In genomic region chr7:73330754-73331153, GRCm38 (mm10) we compare ENCODE assay signal across 14 mouse cellular contexts. TPM values are rescaled to one million over a fixed set of nuclear protein-coding genes. Genes with fewer than 3 reads are reported as not detected.
DNase-seq lines count a peak whose midpoint lies in the region; ATAC-seq and TF ChIP-seq lines count a peak whose summit lies in the region.
"Had no signal": no experiment of that assay in that cellular context is flagged by ENCODE, and none has a peak within 500 bp of the region (broad histone marks: within the 10 kb centered on the region; RNA-seq: fewer than 3 reads in every experiment).

No protein-coding gene starts in this region.

- H3K9me3 ChIP-seq in stomach, embryonic 14.5 days (ENCODE audit: control insufficient read depth, low read depth, low read length) = no peaks in the 10 kb centered on the region
- H3K9me3 ChIP-seq in hindbrain, postnatal 0 days (ENCODE audit: low read length) = no peaks in the 10 kb centered on the region
- H3K9me3 ChIP-seq: hindbrain, embryonic 10.5 days; kidney, embryonic 15.5 days; limb, embryonic 13.5 days; neural tube, embryonic 15.5 days had no signal

- H3K27ac ChIP-seq in stomach, embryonic 14.5 days (ENCODE audit: low read length) = peak overlapping the region; percentile 48; the same call in 1 of the 2 replicates
- no peak overlapping the region for H3K27ac ChIP-seq in hindbrain, postnatal 0 days
- H3K27ac ChIP-seq: kidney, embryonic 15.5 days; limb, embryonic 13.5 days; neural tube, embryonic 15.5 days had no signal

- DNase-seq in layer of hippocampus, adult 18-20 months (ENCODE audit: low spot score in 2 of 2) = peak; percentile 28 to 66
- DNase-seq in layer of hippocampus, postnatal 25 days (ENCODE audit: extremely low spot score in 1 of 2, low spot score in 1 of 2) = no peak
- DNase-seq in frontal cortex, postnatal 14 days (ENCODE audit: low spot score in 2 of 2) = peak; percentile 43 to 46
- peak; percentile 51 for DNase-seq in layer of hippocampus, adult 9-11 months
- DNase-seq in hindbrain, postnatal 0 days (ENCODE audit: low spot score) = no peak
- DNase-seq in adrenal gland, postnatal 25 days = no peak
- no peak for DNase-seq in natural killer cell, adult 2 months (ENCODE audit: low spot score in 2 of 2)

- H3K4me1 ChIP-seq in stomach, embryonic 14.5 days (ENCODE audit: control insufficient read depth, insufficient read depth, low read length) = peaks cover 53% of the 10 kb centered on the region
- H3K4me1 ChIP-seq in hindbrain, postnatal 0 days (ENCODE audit: insufficient read depth, low read length) = peaks cover 17% of the 10 kb centered on the region

- no peaks in the 10 kb centered on the region for H3K27me3 ChIP-seq in stomach, embryonic 14.5 days (ENCODE audit: control insufficient read depth, insufficient read depth, low read length)
- H3K27me3 ChIP-seq in hindbrain, postnatal 0 days (ENCODE audit: insufficient read depth, low read length) = no peaks in the 10 kb centered on the region
- H3K27me3 ChIP-seq: CH12.LX; kidney, embryonic 15.5 days; neural tube, embryonic 15.5 days had no signal

- no peak for ATAC-seq in stomach, embryonic 14.5 days (ENCODE audit: insufficient number of reproducible peaks, insufficient read depth, low FRiP score, low read depth)
- no peak for ATAC-seq in hindbrain, postnatal 0 days
- ATAC-seq: midbrain, embryonic 16.5 days had no signal

- H3K4me2 ChIP-seq in stomach, embryonic 14.5 days (replicated peaks; ENCODE audit: low read depth, low read length) = no peak overlapping the region
- no peak overlapping the region for H3K4me2 ChIP-seq in hindbrain, postnatal 0 days (ENCODE audit: low read depth, low read length)
- H3K4me2 ChIP-seq: kidney, embryonic 15.5 days; limb, embryonic 13.5 days; neural tube, embryonic 15.5 days had no signal

- no peak for TF ChIP-seq CTCF in hindbrain, postnatal 0 days (IDR thresholded peaks at IDR 0.05; ENCODE audit: low read depth)

- H3K36me3 ChIP-seq in stomach, embryonic 14.5 days (ENCODE audit: control insufficient read depth, insufficient read depth, low read length) = no peaks in the 10 kb centered on the region
- H3K36me3 ChIP-seq in hindbrain, postnatal 0 days (ENCODE audit: insufficient read depth, low read length) = no peaks in the 10 kb centered on the region
- H3K36me3 ChIP-seq: hindbrain, embryonic 10.5 days; kidney, embryonic 15.5 days; limb, embryonic 13.5 days; neural tube, embryonic 15.5 days had no signal

- 76% methylated on average over 12 of the region's 12 CpGs for WGBS in stomach, embryonic 14.5 days
- 73% methylated on average over 12 of the region's 12 CpGs for WGBS in hindbrain, postnatal 0 days

- H3K9ac ChIP-seq in stomach, embryonic 14.5 days (replicated peaks; ENCODE audit: low read depth, low read length) = no peak overlapping the region
- no peak overlapping the region for H3K9ac ChIP-seq in hindbrain, postnatal 0 days (replicated peaks; ENCODE audit: low read length)
- H3K9ac ChIP-seq: kidney, embryonic 15.5 days; limb, embryonic 13.5 days; neural tube, embryonic 15.5 days had no signal

- H3K4me3 ChIP-seq in stomach, embryonic 14.5 days (ENCODE audit: low read depth, low read length) = no peak overlapping the region
- no peak overlapping the region for H3K4me3 ChIP-seq in hindbrain, postnatal 0 days (ENCODE audit: low read length)
- H3K4me3 ChIP-seq: hindbrain, embryonic 10.5 days; kidney, embryonic 15.5 days; limb, embryonic 13.5 days; neural tube, embryonic 15.5 days had no signal

RNA-seq across cellular contexts. Expression of gene Rgma, which starts 44.6 kb away (rescaled TPM):
- total RNA-seq in layer of hippocampus, adult 18-20 months (2021) = 10 to 100 TPM; 49.3 to 56.0 TPM
- total RNA-seq in layer of hippocampus, postnatal 25 days (2021) = 10 to 100 TPM; 50.7 to 62.6 TPM
- polyA plus RNA-seq in stomach, embryonic 14.5 days (2014; fragmentation: Nextera tagmentation; extraction: Ambion mirVana) = 24.9 and 30.5 TPM in 2 replicates
- total RNA-seq in hindbrain, postnatal 0 days (2014; rRNA removed) = 139 and 147 TPM in 2 replicates
- 33.7 and 36.5 TPM in 2 replicates for polyA plus RNA-seq in hindbrain, postnatal 0 days (2015; fragmentation: Nextera tagmentation; extraction: Ambion mirVana)
- total RNA-seq in adrenal gland, postnatal 25 days (2021) = 7.7 and 9.9 TPM in 2 replicates

Comparison
In these comparisons a context has a peak if more than half of its experiments do, and no peak if none do; other contexts are left out.
1. DNase-seq: peak in layer of hippocampus, adult 18-20 months (2 of 2), frontal cortex, postnatal 14 days (2 of 2) and layer of hippocampus, adult 9-11 months (single experiment); none in layer of hippocampus, postnatal 25 days (0 of 2), hindbrain, postnatal 0 days (single experiment), adrenal gland, postnatal 25 days (single experiment) and natural killer cell, adult 2 months (0 of 2).